Mouse (Mus musculus): Measurements from ENCODE around the gene B230104I21Rik. TPM values are rescaled to one million over a fixed set of nuclear protein-coding genes. Genes with fewer than 3 reads are reported as not detected.

B230104I21Rik gene
- polyA plus RNA-seq, 1 experiment from 2014 or later, result not detected

GRCm38 (mm10) chr4:154325410-154325809, 10.5 kb upstream of the B230104I21Rik start:
- Histone ChIP-seq H3K27ac (no peak overlapping the region), H3K27me3 (peaks cover 2% of the 10 kb centered on the region; the same call in 1 of the 2 replicates), H3K4me1 (peaks cover 24% of the 10 kb centered on the region), H3K9ac (no peak overlapping the region), H3K9me3 (no peaks in the 10 kb centered on the region), H3K4me2 (replicated peaks) (no peak overlapping the region), H3K4me3 (no peak overlapping the region), H3K36me3 (peaks cover 75% of the 10 kb centered on the region)
- no peak for ATAC-seq (ENCODE audit: low FRiP score, low read depth)
- 76% methylated on average over 4 of the region's 4 CpGs for WGBS

- H3K27me3 ChIP-seq, result peaks cover 2% of the 10 kb centered on the region; the same call in 1 of the 2 replicates
- peaks cover 54% of the 10 kb centered on the region for H3K36me3 ChIP-seq
- 15% methylated on average over 19 of the region's 20 CpGs for WGBS
- no peak overlapping the region for H3K9ac ChIP-seq
- no peaks in the 10 kb centered on the region for H3K9me3 ChIP-seq
- H3K4me2 ChIP-seq (replicated peaks), result no peak overlapping the region
- H3K27ac ChIP-seq, result no peak overlapping the region
- no peak for ATAC-seq (ENCODE audit: low FRiP score, low read depth)
- H3K4me3 ChIP-seq, result no peak overlapping the region
- peaks cover 52% of the 10 kb centered on the region for H3K4me1 ChIP-seq
Measured at GRCm38 (mm10) chr4:154328431-154328830, 7.5 kb upstream of the B230104I21Rik start.

- H3K4me3 ChIP-seq, result no peak overlapping the region
- H3K36me3 ChIP-seq, result peaks cover 52% of the 10 kb centered on the region
- no peak overlapping the region for H3K4me2 ChIP-seq (replicated peaks)
- ATAC-seq (ENCODE audit: low FRiP score, low read depth), result peak; percentile 31; the same call in 1 of the 2 replicates
- no peaks in the 10 kb centered on the region for H3K9me3 ChIP-seq
- peaks cover 56% of the 10 kb centered on the region for H3K4me1 ChIP-seq
- H3K9ac ChIP-seq, result no peak overlapping the region
- WGBS, result 9% methylated on average over 6 of the region's 6 CpGs
- H3K27me3 ChIP-seq, result peaks cover 2% of the 10 kb centered on the region; the same call in 1 of the 2 replicates
- H3K27ac ChIP-seq, result peak overlapping the region; percentile 40; the same call in 1 of the 2 replicates
Measured at GRCm38 (mm10) chr4:154328836-154329235, 7.1 kb upstream of the B230104I21Rik start.

DNA sequence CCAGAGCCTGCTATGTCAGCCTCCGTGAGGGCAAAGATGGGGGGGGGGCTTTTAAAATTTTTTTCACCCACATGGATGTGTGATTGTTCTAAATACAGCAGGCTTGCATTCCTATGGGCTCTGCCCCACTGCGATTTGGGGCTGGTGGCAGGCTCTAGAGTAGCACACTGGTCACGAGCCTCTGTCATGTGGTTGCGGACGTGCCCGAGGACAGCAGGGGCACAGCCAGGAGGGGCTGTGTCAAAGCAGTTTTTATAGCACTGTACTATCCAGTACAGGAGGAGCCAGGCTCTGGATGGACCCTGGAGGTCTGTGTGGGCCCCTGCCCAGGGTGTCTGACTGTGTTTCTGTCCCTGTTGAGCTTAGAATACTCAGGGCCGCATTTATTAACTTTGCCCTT, 5.9 kb upstream of the B230104I21Rik start:
- Histone ChIP-seq H3K4me1 (peaks cover 65% of the 10 kb centered on the region), H3K36me3 (peaks cover 54% of the 10 kb centered on the region), H3K4me2 (replicated peaks) (no peak overlapping the region), H3K9ac (peak overlapping the region; percentile 8; the same call in 1 of the 2 replicates), H3K9me3 (no peaks in the 10 kb centered on the region), H3K4me3 (no peak overlapping the region), H3K27ac (no peak overlapping the region), H3K27me3 (peaks cover 2% of the 10 kb centered on the region; the same call in 1 of the 2 replicates)
- no peak for ATAC-seq (ENCODE audit: low FRiP score, low read depth)
- 76% methylated on average over 7 of the region's 7 CpGs for WGBS

- no peak overlapping the region for H3K4me3 ChIP-seq
- peaks cover 45% of the 10 kb centered on the region for H3K36me3 ChIP-seq
- no peaks in the 10 kb centered on the region for H3K9me3 ChIP-seq
- 31% methylated on average over 12 of the region's 12 CpGs for WGBS
- peaks cover 2% of the 10 kb centered on the region; the same call in 1 of the 2 replicates for H3K27me3 ChIP-seq
- H3K4me2 ChIP-seq (replicated peaks), result no peak overlapping the region
- no peak for ATAC-seq (ENCODE audit: low FRiP score, low read depth)
- peaks cover 71% of the 10 kb centered on the region for H3K4me1 ChIP-seq
- H3K27ac ChIP-seq, result no peak overlapping the region
- H3K9ac ChIP-seq, result no peak overlapping the region
Measured at GRCm38 (mm10) chr4:154331271-154331670, 4.7 kb upstream of the B230104I21Rik start.

- no peak overlapping the region for H3K4me3 ChIP-seq
- no peak overlapping the region for H3K4me2 ChIP-seq (replicated peaks)
- no peaks in the 10 kb centered on the region for H3K27me3 ChIP-seq
- H3K4me1 ChIP-seq, result peaks cover 81% of the 10 kb centered on the region
- 53% methylated on average over 8 of the region's 8 CpGs for WGBS
- peaks cover 42% of the 10 kb centered on the region for H3K36me3 ChIP-seq
- no peak overlapping the region for H3K27ac ChIP-seq
- no peaks in the 10 kb centered on the region for H3K9me3 ChIP-seq
- ATAC-seq (ENCODE audit: low FRiP score, low read depth), result no peak
- H3K9ac ChIP-seq, result no peak overlapping the region; the same call in 1 of the 2 replicates
Measured at GRCm38 (mm10) chr4:154333300-154333699, 2.6 kb upstream of the B230104I21Rik start.

- ATAC-seq (ENCODE audit: low FRiP score, low read depth), result no peak
- Histone ChIP-seq H3K4me2 (replicated peaks) (peak overlapping the region; percentile 45), H3K36me3 (peaks cover 52% of the 10 kb centered on the region), H3K27me3 (no peaks in the 10 kb centered on the region), H3K9ac (no peak overlapping the region), H3K9me3 (no peaks in the 10 kb centered on the region), H3K27ac (no peak overlapping the region), H3K4me3 (no peak overlapping the region), H3K4me1 (peaks cover 69% of the 10 kb centered on the region)
- WGBS, result 59% methylated on average over 48 of the region's 48 CpGs
Measured at GRCm38 (mm10) chr4:154334699-154335402, 1.1 kb upstream of the B230104I21Rik start.

- Histone ChIP-seq H3K9me3 (no peaks in the 10 kb centered on the region), H3K27ac (peak overlapping the region; percentile 22; the same call in 1 of the 2 replicates), H3K4me1 (peaks cover 51% of the 10 kb centered on the region), H3K4me3 (no peak overlapping the region), H3K36me3 (peaks cover 64% of the 10 kb centered on the region), H3K27me3 (no peaks in the 10 kb centered on the region), H3K9ac (0 out of 2 replicates have a peak overlapping the region, but pooled peaks have one; percentile 8), H3K4me2 (replicated peaks) (no peak overlapping the region)
- ATAC-seq (ENCODE audit: low FRiP score, low read depth), result no peak
- 29% methylated on average over 10 of the region's 10 CpGs for WGBS
Measured at GRCm38 (mm10) chr4:154336650-154337049, 723 bp downstream of the B230104I21Rik start.

GRCm38 (mm10) chr4:154346731-154347522, 11.0 kb downstream of the B230104I21Rik start:
- Histone ChIP-seq H3K27me3 (no peaks in the 10 kb centered on the region), H3K4me2 (replicated peaks) (no peak overlapping the region), H3K27ac (no peak overlapping the region), H3K9me3 (no peaks in the 10 kb centered on the region), H3K4me1 (peaks cover 35% of the 10 kb centered on the region), H3K9ac (no peak overlapping the region; the same call in 1 of the 2 replicates), H3K4me3 (no peak overlapping the region), H3K36me3 (peaks cover 47% of the 10 kb centered on the region)
- ATAC-seq (ENCODE audit: low FRiP score, low read depth), result no peak
- WGBS, result 29% methylated on average over 19 of the region's 19 CpGs

GRCm38 (mm10) chr4:154348197-154348786, 12.4 kb downstream of the B230104I21Rik start:
- Histone ChIP-seq H3K4me1 (peaks cover 35% of the 10 kb centered on the region), H3K9ac (peak overlapping the region; percentile 43; the same call in 1 of the 2 replicates), H3K27ac (peak overlapping the region; percentile 44; the same call in 1 of the 2 replicates), H3K27me3 (no peaks in the 10 kb centered on the region), H3K4me3 (no peak overlapping the region), H3K9me3 (no peaks in the 10 kb centered on the region), H3K4me2 (replicated peaks) (no peak overlapping the region), H3K36me3 (peaks cover 37% of the 10 kb centered on the region)
- ATAC-seq (ENCODE audit: low FRiP score, low read depth), result no peak
- WGBS, result 25% methylated on average over 11 of the region's 11 CpGs

DNA sequence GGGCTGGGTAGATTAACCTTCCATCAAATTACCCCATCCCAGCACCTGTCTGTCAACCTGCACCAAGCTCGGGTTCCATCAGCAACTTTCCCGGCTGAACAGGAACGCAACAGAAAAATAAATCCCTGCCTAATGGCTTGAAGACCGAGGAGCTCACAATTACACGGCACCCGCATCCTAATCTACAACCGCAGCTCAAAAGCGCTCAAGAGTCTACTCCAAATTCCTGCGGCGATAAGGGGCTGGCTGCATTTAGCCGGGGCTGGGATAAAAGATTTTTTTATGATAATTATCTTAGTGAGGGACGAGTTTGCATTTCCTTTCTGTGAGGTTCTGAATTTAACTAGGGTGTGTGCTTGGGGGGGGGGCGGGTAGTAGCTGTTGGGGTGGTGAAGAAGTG, 16.3 kb downstream of the B230104I21Rik start:
- Histone ChIP-seq H3K9me3 (no peaks in the 10 kb centered on the region), H3K27me3 (no peaks in the 10 kb centered on the region), H3K27ac (no peak overlapping the region), H3K9ac (no peak overlapping the region), H3K4me3 (no peak overlapping the region), H3K4me1 (peaks cover 27% of the 10 kb centered on the region), H3K4me2 (replicated peaks) (no peak overlapping the region), H3K36me3 (peaks cover 33% of the 10 kb centered on the region)
- 73% methylated on average over 13 of the region's 13 CpGs for WGBS
- no peak for ATAC-seq (ENCODE audit: low FRiP score, low read depth)

DNA sequence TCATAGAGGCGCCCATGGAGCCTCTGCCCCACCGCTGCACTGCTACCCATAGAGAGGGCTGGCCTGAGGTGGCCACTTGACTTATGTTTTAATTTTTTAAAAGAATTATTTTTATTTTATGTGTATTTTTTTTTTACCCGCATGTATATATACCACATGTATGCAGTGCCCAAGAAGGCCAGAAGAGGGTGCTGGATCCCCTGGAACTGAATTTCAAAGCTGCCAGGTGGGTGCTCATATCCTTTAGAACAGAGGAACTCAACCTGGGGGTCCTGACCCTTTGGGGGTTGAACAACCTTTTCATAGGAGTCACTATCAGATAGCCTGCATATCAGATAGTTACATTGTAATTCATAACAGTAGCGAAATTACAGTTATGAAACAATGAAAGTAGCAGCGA, 19.5 kb downstream of the B230104I21Rik start:
- H3K36me3 ChIP-seq, result peaks cover 30% of the 10 kb centered on the region
- no peaks in the 10 kb centered on the region for H3K9me3 ChIP-seq
- H3K9ac ChIP-seq, result no peak overlapping the region
- H3K27ac ChIP-seq, result no peak overlapping the region
- no peak overlapping the region for H3K4me2 ChIP-seq (replicated peaks)
- no peak overlapping the region for H3K4me3 ChIP-seq
- ATAC-seq (ENCODE audit: low FRiP score, low read depth), result no peak
- peaks cover 15% of the 10 kb centered on the region for H3K4me1 ChIP-seq
- 92% methylated on average over 5 of the region's 5 CpGs for WGBS
- H3K27me3 ChIP-seq, result no peaks in the 10 kb centered on the region

All from limb, embryonic 13.5 days (tissue).